Mouse (Mus musculus): ENCODE measurements around the gene Egfl8.

- no peak for TF ChIP-seq CTCF (IDR thresholded peaks at IDR 0.05; ENCODE audit: extremely low read depth, insufficient read depth, insufficient read length, insufficient replicate concordance)
- no peak for TF ChIP-seq POLR2A (IDR thresholded peaks at IDR 0.05; ENCODE audit: low read depth, low read length)
Measured at GRCm38 (mm10) chr17:34567311-34567710, 48.5 kb downstream of the Egfl8 start.

Data from spleen, adult 2 months (tissue).